In genomic region chr4:47603847-47604397, GRCm38 (mm10) we compare ENCODE assay signal across 8 mouse cellular contexts.
DNase-seq lines count a peak whose midpoint lies in the region; ATAC-seq and TF ChIP-seq lines count a peak whose summit lies in the region.

No protein-coding gene starts in this region.

- H3K27me3 ChIP-seq in liver, postnatal 0 days (ENCODE audit: insufficient read depth, low read length), result no peaks in the 10 kb centered on the region
- H3K27me3 ChIP-seq in hindbrain, embryonic 11.5 days (ENCODE audit: control insufficient read depth, insufficient read depth, low read length), result no peaks in the 10 kb centered on the region

- intact Hi-C loops in left cerebral cortex, postnatal 36 days (cut with DNase I), result no loop called here

- no peaks in the 10 kb centered on the region for H3K4me1 ChIP-seq in liver, postnatal 0 days (ENCODE audit: insufficient read depth)
- no peaks in the 10 kb centered on the region for H3K4me1 ChIP-seq in hindbrain, embryonic 11.5 days (replicated peaks; ENCODE audit: control insufficient read depth, insufficient read depth, low read length)

- no peak overlapping the region for H3K9ac ChIP-seq in liver, postnatal 0 days (replicated peaks)
- H3K9ac ChIP-seq in hindbrain, embryonic 11.5 days (ENCODE audit: low read depth, low read length), result no peak overlapping the region

- peak overlapping the region; percentile 36 for H3K4me2 ChIP-seq in liver, postnatal 0 days (ENCODE audit: low read depth, low read length)
- 0 out of 2 replicates have a peak overlapping the region, but pooled peaks have one; percentile 14 for H3K4me2 ChIP-seq in hindbrain, embryonic 11.5 days (replicated peaks; ENCODE audit: low read depth, low read length)

- TF ChIP-seq EP300 in liver, postnatal 0 days (IDR thresholded peaks at IDR 0.05; ENCODE audit: low read depth), result no peak

- WGBS in liver, postnatal 0 days (ENCODE audit: insufficient replicate concordance), result 22% methylated on average over 14 of the region's 14 CpGs
- WGBS in hindbrain, embryonic 11.5 days, result 53% methylated on average over 14 of the region's 14 CpGs

- H3K4me3 ChIP-seq in liver, postnatal 0 days (ENCODE audit: low read depth, low read length), result no peak overlapping the region
- no peak overlapping the region for H3K4me3 ChIP-seq in hindbrain, embryonic 11.5 days (ENCODE audit: low read depth, low read length)

- no peak overlapping the region for H3K27ac ChIP-seq in liver, postnatal 0 days (ENCODE audit: low read depth)
- H3K27ac ChIP-seq in hindbrain, embryonic 11.5 days (ENCODE audit: low read depth, low read length), result no peak overlapping the region

- DNase-seq in liver, postnatal 0 days, result peak; percentile 17
- no peak for DNase-seq in liver
- DNase-seq in cerebellum, adult 8-10 months, result peak; percentile 57
- peak; percentile 43 for DNase-seq in forelimb bud, embryonic 11.5 days (ENCODE audit: low read depth, low spot score)
- DNase-seq in hindbrain, embryonic 11.5 days (ENCODE audit: low spot score), result peak; percentile 16
- peak; percentile 37 to 64 for DNase-seq in left cerebral cortex, postnatal 36 days (ENCODE audit: low spot score in 2 of 2)
- DNase-seq in right cerebral cortex, postnatal 10 days (ENCODE audit: low spot score in 2 of 2), result peak; percentile 57 to 76

- no peaks in the 10 kb centered on the region for H3K36me3 ChIP-seq in liver, postnatal 0 days (replicated peaks; ENCODE audit: insufficient read depth, low read length)
- no peaks in the 10 kb centered on the region for H3K36me3 ChIP-seq in hindbrain, embryonic 11.5 days (ENCODE audit: control insufficient read depth, insufficient read depth, low read length)

- ATAC-seq in liver, postnatal 0 days, result no peak
- no peak for ATAC-seq in hindbrain, embryonic 11.5 days (ENCODE audit: low FRiP score)
- ATAC-seq in erythroblast, adult 5-6 weeks (replicated peaks; ENCODE audit: low FRiP score, poor library complexity, severe bottlenecking), result no peak

- TF ChIP-seq CTCF in liver, postnatal 0 days (IDR thresholded peaks at IDR 0.05; ENCODE audit: low read depth), result no peak

- no peaks in the 10 kb centered on the region for H3K9me3 ChIP-seq in liver, postnatal 0 days (ENCODE audit: low read length)
- H3K9me3 ChIP-seq in hindbrain, embryonic 11.5 days (ENCODE audit: control insufficient read depth, low read length), result no peaks in the 10 kb centered on the region
